Mouse (Mus musculus): Measurements from ENCODE around the gene Slc7a7.

- TF ChIP-seq CTCF (IDR thresholded peaks at IDR 0.05; ENCODE audit: low read depth) = no peak
- no peak for TF ChIP-seq EP300 (IDR thresholded peaks at IDR 0.05; ENCODE audit: low read depth)
Observed at GRCm38 (mm10) chr14:54409057-54409645, 8.4 kb downstream of the Slc7a7 start.

Measured in liver, embryonic 14.5 days (tissue).